Mouse (Mus musculus) right cerebral cortex, postnatal 25 days (tissue): ENCODE results near the gene Smco2.

Experiments used
- DNase-seq: peaks from one replicate; pipeline ENCODE4 v3.0.0; 2022

Gene Smco2

DNA sequence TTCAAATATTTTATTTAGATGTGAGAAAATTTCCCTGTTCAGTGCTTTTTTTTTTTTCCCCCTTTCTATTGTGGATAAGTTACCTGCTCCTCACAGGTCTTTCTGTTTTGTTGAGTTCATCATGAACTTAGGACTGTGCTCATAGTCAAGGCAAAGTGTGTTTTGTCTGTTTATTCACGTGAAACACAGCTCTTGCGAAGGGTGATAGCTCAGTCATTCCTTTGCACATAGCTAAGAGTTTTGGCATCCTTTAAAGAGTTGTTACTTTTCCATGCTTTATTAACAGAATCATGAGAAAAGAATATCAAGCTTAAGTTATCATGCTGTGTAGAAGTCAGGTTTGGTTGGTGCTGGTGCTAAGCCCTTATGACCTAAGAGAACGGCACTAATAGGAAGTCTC, 54.8 kb downstream of the Smco2 start:
- no peak for DNase-seq

DNA sequence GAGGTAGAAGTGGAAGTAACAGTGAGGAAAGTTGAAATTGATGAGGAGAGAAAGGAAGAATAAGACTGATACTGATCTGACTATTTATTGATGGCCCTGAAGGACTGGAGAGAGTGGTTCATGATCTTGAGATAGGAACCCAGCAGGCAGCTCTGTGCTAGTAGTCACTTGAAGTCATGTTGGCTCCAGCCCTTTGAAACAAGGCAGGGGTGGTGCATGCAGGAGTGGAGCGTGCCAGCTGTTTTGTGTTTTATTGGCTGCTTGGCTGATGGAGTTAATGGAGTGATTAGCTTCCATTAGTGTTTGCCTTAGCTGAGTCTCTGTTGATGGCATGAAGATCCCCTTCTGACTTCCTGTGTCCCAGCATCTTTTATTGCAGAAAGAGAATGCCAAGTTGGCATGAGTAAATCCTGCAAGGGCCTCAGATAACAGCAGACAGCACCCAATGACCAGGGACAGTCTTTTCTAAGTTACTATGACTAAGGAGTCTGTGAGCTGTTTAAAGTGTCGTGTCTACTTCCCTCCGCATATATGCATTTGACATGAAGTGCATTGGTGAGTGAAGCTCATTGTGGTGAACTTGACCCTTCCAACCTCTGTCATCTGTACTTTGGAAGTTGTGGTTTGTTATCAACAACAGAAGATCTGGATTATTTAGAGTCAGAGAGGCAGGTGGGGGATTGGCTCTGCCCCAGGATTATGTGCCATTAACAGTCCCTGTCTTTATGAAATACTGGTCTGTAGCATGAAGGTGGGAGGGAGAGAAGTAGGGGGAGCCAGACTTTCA, 56.3 kb downstream of the Smco2 start:
- no peak for DNase-seq

DNA sequence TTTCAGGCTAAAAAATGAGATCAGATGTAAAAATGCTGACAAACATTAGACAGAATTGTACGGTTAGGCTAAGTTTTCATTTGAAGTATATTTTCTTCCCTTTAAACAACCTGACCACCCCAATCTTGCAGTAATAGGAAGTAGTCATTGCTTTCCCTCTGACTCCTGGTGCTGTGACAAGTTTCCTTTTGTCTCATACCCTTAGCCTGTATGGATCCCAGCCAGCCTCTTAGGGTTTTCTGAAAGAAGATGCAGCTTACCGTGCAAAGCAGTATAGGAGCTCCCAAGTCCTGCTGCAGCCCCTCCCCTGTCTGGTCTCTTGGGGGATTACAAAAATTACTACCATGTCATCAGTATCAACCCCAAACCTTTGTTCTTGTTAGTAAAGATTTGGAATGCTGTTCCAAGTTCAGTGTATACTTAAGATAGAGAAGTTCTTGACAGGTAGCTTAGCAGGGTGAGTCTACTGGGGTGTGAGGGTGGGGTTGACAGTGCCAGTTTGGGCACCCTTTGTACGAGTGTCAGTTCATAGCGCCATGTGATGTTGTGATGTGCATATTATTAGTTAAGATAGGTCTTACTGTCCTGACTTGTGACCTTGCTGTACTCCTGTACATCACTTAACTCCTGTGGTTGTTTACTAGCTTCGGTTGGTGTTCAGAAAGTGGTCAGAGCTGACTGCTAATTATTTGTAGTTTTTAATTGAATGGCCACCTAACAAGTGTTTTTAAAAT, 57.3 kb downstream of the Smco2 start:
- no peak for DNase-seq

DNA sequence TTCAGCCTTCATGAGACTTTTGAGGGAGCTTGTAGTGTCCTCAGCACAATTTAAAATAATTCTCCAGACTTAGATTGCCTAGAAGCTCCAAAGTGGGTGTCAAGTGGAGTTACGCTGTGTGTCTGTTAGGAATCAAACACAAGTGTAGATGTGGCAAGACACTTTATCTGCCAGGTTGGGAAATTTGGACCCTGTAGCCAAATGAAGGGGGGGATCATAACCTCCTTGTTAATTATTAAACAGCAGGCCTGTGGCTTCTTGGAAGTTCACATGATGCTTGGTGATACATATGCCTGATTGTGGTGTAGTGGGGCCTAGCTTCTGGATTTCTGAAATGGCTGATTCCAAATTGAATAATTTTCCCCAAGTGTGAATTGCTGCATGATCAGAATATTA, 57.9 kb downstream of the Smco2 start:
- DNase-seq: no peak

DNA sequence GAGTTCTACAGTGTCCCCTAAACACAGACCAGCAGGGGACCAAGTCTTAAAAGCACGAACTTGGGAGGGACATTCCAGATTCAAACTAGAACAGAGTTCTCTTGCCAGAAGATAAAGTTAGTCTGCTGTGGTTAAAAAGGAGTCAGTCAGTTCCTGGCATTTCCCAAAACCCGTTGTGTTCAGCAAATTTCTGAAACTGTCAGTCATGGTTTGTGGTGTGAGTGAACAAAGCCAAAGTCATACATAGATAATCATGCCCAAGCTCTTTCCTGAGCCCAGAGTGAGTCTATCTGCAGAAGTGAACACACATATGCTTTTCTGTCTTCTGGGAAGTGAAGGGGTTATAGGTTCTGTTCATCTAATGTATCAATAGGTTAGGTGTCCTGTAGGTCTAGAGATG, 58.9 kb downstream of the Smco2 start:
- DNase-seq: no peak

DNA sequence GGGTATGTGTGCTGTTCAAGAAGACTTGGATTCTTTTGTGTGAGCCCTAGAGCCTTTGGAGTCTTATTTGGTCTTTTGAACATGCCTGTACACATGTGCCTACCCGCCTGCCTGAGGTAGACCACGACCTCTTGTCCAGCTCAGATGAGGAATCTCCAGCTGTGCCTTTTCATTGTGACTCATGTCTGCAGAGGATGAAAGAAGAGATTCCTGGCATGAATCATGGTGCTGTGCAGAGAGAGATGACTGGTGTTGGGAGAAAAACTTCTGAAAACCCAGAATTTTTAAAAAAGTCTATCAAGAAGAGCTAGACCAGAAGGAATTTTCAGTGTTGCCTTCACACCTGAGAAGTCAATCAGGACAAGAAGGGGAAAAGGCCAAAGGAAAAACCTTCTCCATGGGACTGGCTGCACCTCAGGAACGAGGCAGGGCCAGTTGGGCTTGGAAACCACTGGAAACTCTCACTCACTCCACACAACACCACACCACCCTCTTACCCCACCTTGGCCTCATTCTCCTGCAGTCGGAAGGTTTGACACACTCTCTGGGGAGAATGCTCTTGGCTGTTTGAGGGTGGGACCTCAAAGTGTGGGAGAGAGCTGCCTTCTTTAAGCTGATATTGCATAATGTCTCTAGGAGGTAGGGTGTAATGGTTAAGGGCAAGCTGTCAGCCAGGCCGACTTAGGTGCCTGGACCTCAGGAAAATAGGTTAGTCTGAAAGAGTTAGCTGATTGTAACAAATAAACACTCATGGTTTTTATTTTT, 60.0 kb downstream of the Smco2 start:
- no peak for DNase-seq

DNA sequence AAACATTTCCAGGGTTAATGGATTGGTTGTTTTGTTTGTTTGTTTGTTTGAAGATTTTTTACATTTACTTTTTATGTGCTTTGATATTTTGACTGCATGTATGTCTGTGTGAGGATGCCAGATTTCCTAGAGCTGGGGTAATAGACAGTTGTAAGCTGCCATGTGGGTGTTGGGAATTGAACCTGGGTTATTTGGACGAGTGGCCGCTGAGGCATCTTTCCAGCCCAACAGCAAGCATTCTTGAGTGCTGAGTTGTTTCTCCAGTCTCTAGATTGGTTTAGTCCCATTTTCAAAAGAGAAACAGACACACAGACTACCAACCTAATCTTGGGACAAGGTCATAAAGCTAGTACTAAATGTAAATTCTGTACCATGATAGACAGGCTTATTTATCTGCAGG, 60.9 kb downstream of the Smco2 start:
- DNase-seq: no peak

DNA sequence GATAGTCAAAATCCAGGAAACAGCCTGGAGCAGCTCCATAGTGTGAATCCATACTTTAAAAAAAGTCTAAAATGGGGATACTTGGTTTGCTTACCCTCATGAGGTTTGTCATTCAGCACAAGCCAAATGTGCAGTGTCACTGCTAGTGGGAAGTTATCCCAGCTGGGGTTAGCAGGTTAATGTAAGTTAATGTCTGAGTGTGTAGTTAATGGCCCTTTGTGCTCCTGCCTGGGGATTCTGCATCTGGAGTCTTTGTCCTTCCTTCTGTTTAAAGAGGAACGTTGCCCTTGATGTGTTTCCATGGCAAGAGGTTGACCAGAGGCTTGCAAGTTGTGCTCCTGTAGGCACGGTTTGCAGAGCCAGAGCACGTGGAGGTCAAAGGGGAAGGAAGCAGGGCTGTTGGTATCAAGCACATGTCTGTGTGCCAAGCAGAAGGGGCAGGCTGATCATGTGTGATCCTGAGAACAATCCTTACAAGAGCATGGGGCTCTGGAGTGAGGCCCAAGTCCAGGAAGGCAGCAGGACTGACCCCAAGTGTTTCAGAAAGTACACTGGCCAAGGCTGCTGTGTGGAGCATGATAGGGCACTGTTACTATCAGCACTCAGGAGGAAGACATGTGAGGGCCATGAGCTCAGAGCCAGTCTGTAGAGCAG, 63.1 kb downstream of the Smco2 start:
- no peak for DNase-seq

DNA sequence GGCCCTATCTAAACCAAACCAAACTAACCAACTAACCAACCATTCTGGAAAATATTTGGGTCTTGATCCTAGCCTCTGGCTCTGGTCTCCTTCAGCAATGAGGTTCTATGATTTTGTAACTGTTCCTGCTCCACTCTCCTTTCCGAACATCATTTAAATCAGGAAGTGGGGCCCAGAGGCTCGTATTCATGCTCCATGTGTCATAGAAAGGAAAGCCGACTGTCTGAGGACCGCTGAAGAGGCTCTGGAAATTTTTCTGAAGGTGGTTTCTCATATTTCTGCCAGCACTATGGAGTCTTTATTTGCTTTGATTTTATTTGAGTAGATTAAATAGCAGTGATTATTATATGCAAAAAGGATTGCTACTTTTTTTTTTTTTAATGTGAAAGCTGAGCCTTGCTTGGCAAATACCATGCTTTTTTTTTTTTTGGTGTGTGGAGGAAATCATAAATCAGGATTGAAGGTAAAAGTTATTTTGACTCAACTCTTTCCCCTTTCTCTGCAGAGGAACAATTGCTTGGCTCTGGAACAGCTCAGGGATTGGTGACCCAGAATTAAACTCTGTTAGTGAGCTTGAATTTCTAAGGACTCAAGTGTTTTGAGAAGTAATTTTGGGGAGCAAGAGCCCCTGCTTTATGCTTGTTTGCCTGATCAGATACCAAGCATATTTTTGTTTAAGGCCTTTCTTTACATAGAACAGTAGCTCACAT, 63.7 kb downstream of the Smco2 start:
- DNase-seq: no peak

DNA sequence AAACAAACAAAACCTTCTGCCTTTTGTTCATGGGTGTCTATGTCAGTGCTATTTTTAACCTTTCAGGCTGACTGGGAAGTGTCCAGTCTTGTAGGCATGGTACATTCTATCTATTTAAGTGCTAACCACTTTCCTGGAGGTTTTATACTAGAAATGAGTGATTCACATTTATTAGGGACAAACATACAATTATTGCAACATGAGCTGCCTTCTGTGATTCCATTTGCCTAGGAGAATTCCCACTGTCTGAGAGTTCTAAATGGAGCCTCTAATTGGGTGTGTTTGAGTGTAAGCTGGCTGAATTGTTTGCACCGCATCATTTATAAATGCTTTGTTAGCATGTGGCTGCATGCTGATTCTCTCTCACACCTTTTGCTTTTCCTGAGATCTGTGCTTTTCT, 65.9 kb downstream of the Smco2 start:
- no peak for DNase-seq

DNA sequence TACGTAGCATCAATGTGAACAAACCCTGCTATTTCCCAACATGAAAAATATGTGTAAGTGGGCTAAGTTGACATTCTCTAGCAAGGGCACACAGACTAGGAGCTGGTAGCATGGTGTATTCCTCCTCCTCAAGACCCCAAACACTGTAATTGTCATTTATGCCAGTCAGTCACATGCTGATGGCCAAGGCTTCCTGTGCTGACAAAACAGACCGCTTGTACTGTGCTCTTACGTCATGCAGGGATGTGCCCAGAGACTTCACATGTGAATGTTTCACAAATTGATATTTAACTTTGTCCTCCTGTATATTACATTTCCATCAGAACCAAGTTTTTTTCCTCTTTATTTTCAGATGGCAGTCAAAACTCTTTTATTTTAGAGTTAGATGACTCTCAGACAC, 67.5 kb downstream of the Smco2 start:
- DNase-seq: no peak

DNA sequence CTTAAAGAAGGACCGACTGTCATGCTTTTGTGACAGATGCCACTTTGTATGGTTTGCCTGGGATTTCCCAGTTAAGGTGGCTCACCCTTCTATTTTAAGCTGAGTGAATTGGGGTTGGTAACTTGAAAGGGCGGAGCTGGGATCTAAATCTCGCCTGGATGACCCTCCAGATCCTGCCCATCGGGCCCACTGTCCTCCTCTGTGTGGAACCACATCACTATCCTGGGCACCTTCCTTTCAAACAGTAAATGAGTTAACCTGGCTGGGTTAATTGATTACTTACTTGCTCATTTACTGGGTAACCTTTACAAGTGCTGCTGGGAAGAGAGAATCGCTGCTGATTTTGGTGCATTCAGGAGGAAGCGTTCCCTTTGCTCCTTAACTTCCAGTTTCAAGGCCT, 68.4 kb downstream of the Smco2 start:
- no peak for DNase-seq
